Mouse (Mus musculus): Measurements from ENCODE around the gene Sh2d1b1. TPM values are rescaled to one million over a fixed set of nuclear protein-coding genes. Genes with fewer than 3 reads are reported as not detected.

The Sh2d1b1 gene
- polyA plus RNA-seq, 1 experiment from 2014 or later: 0.09 TPM

GRCm38 (mm10) chr1:170292239-170292951 lies 15.3 kb downstream of the Sh2d1b1 start:
- Histone ChIP-seq H3K9ac (ENCODE audit: low read length) (no peak overlapping the region), H3K4me2 (ENCODE audit: low read length) (no peak overlapping the region), H3K4me3 (ENCODE audit: low read depth, low read length) (no peak overlapping the region), H3K9me3 (replicated peaks; ENCODE audit: control insufficient read depth, low read length) (no peaks in the 10 kb centered on the region), H3K27ac (ENCODE audit: low read depth, low read length) (no peak overlapping the region), H3K36me3 (ENCODE audit: control insufficient read depth, insufficient read depth, low read length) (no peaks in the 10 kb centered on the region), H3K4me1 (ENCODE audit: control insufficient read depth, insufficient read depth, low read length) (no peaks in the 10 kb centered on the region), H3K27me3 (replicated peaks; ENCODE audit: control insufficient read depth, insufficient read depth, low read length) (no peaks in the 10 kb centered on the region)
- ATAC-seq (peak; percentile 82), DNase-seq (ENCODE audit: low spot score) (peak; percentile 91)
- WGBS: 32% methylated on average over 9 of the region's 9 CpGs

GRCm38 (mm10) chr1:170293257-170293656 lies 16.1 kb downstream of the Sh2d1b1 start:
- no peak for ATAC-seq
- H3K27me3 ChIP-seq (replicated peaks; ENCODE audit: control insufficient read depth, insufficient read depth, low read length): no peaks in the 10 kb centered on the region
- H3K4me3 ChIP-seq (ENCODE audit: low read depth, low read length): no peak overlapping the region
- 66% methylated on average over 5 of the region's 5 CpGs for WGBS
- H3K4me1 ChIP-seq (ENCODE audit: control insufficient read depth, insufficient read depth, low read length): no peaks in the 10 kb centered on the region
- no peaks in the 10 kb centered on the region for H3K36me3 ChIP-seq (ENCODE audit: control insufficient read depth, insufficient read depth, low read length)
- no peak overlapping the region for H3K4me2 ChIP-seq (ENCODE audit: low read length)
- H3K9ac ChIP-seq (ENCODE audit: low read length): no peak overlapping the region
- no peaks in the 10 kb centered on the region for H3K9me3 ChIP-seq (replicated peaks; ENCODE audit: control insufficient read depth, low read length)
- DNase-seq (ENCODE audit: low spot score): no peak
- no peak overlapping the region for H3K27ac ChIP-seq (ENCODE audit: low read depth, low read length)

- no peak for DNase-seq (ENCODE audit: low spot score)
Measured at GRCm38 (mm10) chr1:170294786-170295570, 17.9 kb downstream of the Sh2d1b1 start.

GRCm38 (mm10) chr1:170299496-170299895 lies 22.4 kb downstream of the Sh2d1b1 start:
- Histone ChIP-seq H3K4me3 (ENCODE audit: low read depth, low read length) (no peak overlapping the region), H3K36me3 (ENCODE audit: control insufficient read depth, insufficient read depth, low read length) (no peaks in the 10 kb centered on the region), H3K27me3 (replicated peaks; ENCODE audit: control insufficient read depth, insufficient read depth, low read length) (no peaks in the 10 kb centered on the region), H3K9me3 (replicated peaks; ENCODE audit: control insufficient read depth, low read length) (no peaks in the 10 kb centered on the region), H3K4me1 (ENCODE audit: control insufficient read depth, insufficient read depth, low read length) (no peaks in the 10 kb centered on the region), H3K4me2 (ENCODE audit: low read length) (no peak overlapping the region), H3K9ac (ENCODE audit: low read length) (no peak overlapping the region), H3K27ac (ENCODE audit: low read depth, low read length) (no peak overlapping the region)
- ATAC-seq: no peak
- no peak for DNase-seq (ENCODE audit: low spot score)
- WGBS: 79% methylated on average over 4 of the region's 4 CpGs

More at GRCm38 (mm10) chr1:170294786-170295570, 17.9 kb downstream of the Sh2d1b1 start:
- no peak overlapping the region for H3K4me3 ChIP-seq (ENCODE audit: low read depth, low read length)
- no peaks in the 10 kb centered on the region for H3K36me3 ChIP-seq (ENCODE audit: control insufficient read depth, insufficient read depth, low read length)
- no peaks in the 10 kb centered on the region for H3K27me3 ChIP-seq (replicated peaks; ENCODE audit: control insufficient read depth, insufficient read depth, low read length)
- no peak overlapping the region for H3K27ac ChIP-seq (ENCODE audit: low read depth, low read length)
- H3K9me3 ChIP-seq (replicated peaks; ENCODE audit: control insufficient read depth, low read length): no peaks in the 10 kb centered on the region
- 63% methylated on average over 15 of the region's 15 CpGs for WGBS
- no peak overlapping the region for H3K4me2 ChIP-seq (ENCODE audit: low read length)
- no peak overlapping the region for H3K9ac ChIP-seq (ENCODE audit: low read length)
- no peaks in the 10 kb centered on the region for H3K4me1 ChIP-seq (ENCODE audit: control insufficient read depth, insufficient read depth, low read length)
- ATAC-seq: no peak

DNA sequence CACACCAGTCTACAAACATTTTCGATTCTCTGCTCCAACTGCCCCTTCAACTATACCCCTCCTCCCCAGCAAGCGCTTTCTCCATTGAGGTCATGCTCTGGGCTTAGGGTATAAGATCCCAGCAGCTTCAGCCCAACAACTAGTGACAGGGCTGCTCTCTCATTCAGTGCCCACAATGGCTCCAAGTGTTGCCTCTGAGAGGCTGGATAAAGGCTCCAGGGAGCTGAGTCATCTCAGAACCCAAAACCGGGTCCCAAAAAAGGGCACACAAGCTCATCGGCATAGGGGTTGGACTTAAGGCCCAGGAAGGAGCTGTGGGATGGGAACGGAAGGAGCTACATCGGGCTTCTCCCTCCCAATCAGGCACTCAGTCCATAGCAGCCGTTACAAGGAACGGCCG lies 24.6 kb downstream of the Sh2d1b1 start:
- H3K9me3 ChIP-seq (replicated peaks; ENCODE audit: control insufficient read depth, low read length): no peaks in the 10 kb centered on the region
- H3K36me3 ChIP-seq (ENCODE audit: control insufficient read depth, insufficient read depth, low read length): no peaks in the 10 kb centered on the region
- H3K4me3 ChIP-seq (ENCODE audit: low read depth, low read length): no peak overlapping the region
- ATAC-seq (no peak), DNase-seq (ENCODE audit: low spot score) (no peak)
- no peaks in the 10 kb centered on the region for H3K4me1 ChIP-seq (ENCODE audit: control insufficient read depth, insufficient read depth, low read length)
- no peak overlapping the region for H3K9ac ChIP-seq (ENCODE audit: low read length)
- no peaks in the 10 kb centered on the region for H3K27me3 ChIP-seq (replicated peaks; ENCODE audit: control insufficient read depth, insufficient read depth, low read length)
- 95% methylated on average over 9 of the region's 9 CpGs for WGBS
- no peak overlapping the region for H3K4me2 ChIP-seq (ENCODE audit: low read length)
- H3K27ac ChIP-seq (ENCODE audit: low read depth, low read length): no peak overlapping the region

- 86% methylated on average over 6 of the region's 6 CpGs for WGBS
- no peaks in the 10 kb centered on the region for H3K36me3 ChIP-seq (ENCODE audit: control insufficient read depth, insufficient read depth, low read length)
- no peaks in the 10 kb centered on the region for H3K9me3 ChIP-seq (replicated peaks; ENCODE audit: control insufficient read depth, low read length)
- H3K4me1 ChIP-seq (ENCODE audit: control insufficient read depth, insufficient read depth, low read length): no peaks in the 10 kb centered on the region
- no peak for ATAC-seq
- no peak for DNase-seq (ENCODE audit: low spot score)
- no peak overlapping the region for H3K4me2 ChIP-seq (ENCODE audit: low read length)
- H3K27me3 ChIP-seq (replicated peaks; ENCODE audit: control insufficient read depth, insufficient read depth, low read length): no peaks in the 10 kb centered on the region
- H3K9ac ChIP-seq (ENCODE audit: low read length): no peak overlapping the region
- no peak overlapping the region for H3K4me3 ChIP-seq (ENCODE audit: low read depth, low read length)
- H3K27ac ChIP-seq (ENCODE audit: low read depth, low read length): no peak overlapping the region
Measured at GRCm38 (mm10) chr1:170302456-170302855, 25.3 kb downstream of the Sh2d1b1 start.

- Histone ChIP-seq H3K9ac (ENCODE audit: low read length) (no peak overlapping the region), H3K27ac (ENCODE audit: low read depth, low read length) (no peak overlapping the region), H3K9me3 (replicated peaks; ENCODE audit: control insufficient read depth, low read length) (no peaks in the 10 kb centered on the region), H3K4me2 (ENCODE audit: low read length) (no peak overlapping the region), H3K4me3 (ENCODE audit: low read depth, low read length) (no peak overlapping the region), H3K27me3 (replicated peaks; ENCODE audit: control insufficient read depth, insufficient read depth, low read length) (no peaks in the 10 kb centered on the region), H3K36me3 (ENCODE audit: control insufficient read depth, insufficient read depth, low read length) (no peaks in the 10 kb centered on the region), H3K4me1 (ENCODE audit: control insufficient read depth, insufficient read depth, low read length) (no peaks in the 10 kb centered on the region)
- DNase-seq (ENCODE audit: low spot score) (no peak), ATAC-seq (no peak)
- WGBS: 81% methylated on average over 6 of the region's 6 CpGs
Measured at GRCm38 (mm10) chr1:170303103-170303502, 26.0 kb downstream of the Sh2d1b1 start.

- Histone ChIP-seq H3K9ac (ENCODE audit: low read length) (no peak overlapping the region), H3K36me3 (ENCODE audit: control insufficient read depth, insufficient read depth, low read length) (no peaks in the 10 kb centered on the region), H3K4me3 (ENCODE audit: low read depth, low read length) (no peak overlapping the region), H3K27ac (ENCODE audit: low read depth, low read length) (no peak overlapping the region), H3K27me3 (replicated peaks; ENCODE audit: control insufficient read depth, insufficient read depth, low read length) (no peaks in the 10 kb centered on the region), H3K4me1 (ENCODE audit: control insufficient read depth, insufficient read depth, low read length) (no peaks in the 10 kb centered on the region), H3K9me3 (replicated peaks; ENCODE audit: control insufficient read depth, low read length) (no peaks in the 10 kb centered on the region), H3K4me2 (ENCODE audit: low read length) (no peak overlapping the region)
- no peak for ATAC-seq
- 97% methylated on average over 10 of the region's 10 CpGs for WGBS
- DNase-seq (ENCODE audit: low spot score): no peak
Measured at GRCm38 (mm10) chr1:170305002-170305401, 27.9 kb downstream of the Sh2d1b1 start.

GRCm38 (mm10) chr1:170306232-170306631 lies 29.1 kb downstream of the Sh2d1b1 start, which contains the start of gene Gm7694:
Gene Gm7694, minus strand, starts transcription at chr1:170306332.
- H3K27ac ChIP-seq (ENCODE audit: low read depth, low read length): no peak within 1 kb of the TSS
- WGBS: 97% methylated on average over 4 of the region's 4 CpGs
- no peaks in the 10 kb centered on the region for H3K9me3 ChIP-seq (replicated peaks; ENCODE audit: control insufficient read depth, low read length)
- H3K9ac ChIP-seq (ENCODE audit: low read length): no peak within 1 kb of the TSS
- ATAC-seq (no peak), DNase-seq (ENCODE audit: low spot score) (no peak)
- H3K4me3 ChIP-seq (ENCODE audit: low read depth, low read length): no peak within 1 kb of the TSS
- H3K4me2 ChIP-seq (ENCODE audit: low read length): no peak within 1 kb of the TSS
- H3K27me3 ChIP-seq (replicated peaks; ENCODE audit: control insufficient read depth, insufficient read depth, low read length): no peaks in the 10 kb centered on the region
- H3K4me1 ChIP-seq (ENCODE audit: control insufficient read depth, insufficient read depth, low read length): no peaks in the 10 kb centered on the region
- H3K36me3 ChIP-seq (ENCODE audit: control insufficient read depth, insufficient read depth, low read length): no peaks in the 10 kb centered on the region

Measured in forebrain, embryonic 14.5 days (tissue).